Mouse (Mus musculus): ENCODE results near the gene C130026I21Rik. TPM values are rescaled to one million over a fixed set of nuclear protein-coding genes. Genes with fewer than 3 reads are reported as not detected.

C130026I21Rik gene
- polyA plus RNA-seq, 1 experiment from 2014 or later: 0.31 TPM

- Histone ChIP-seq H3K36me3 (no peaks in the 10 kb centered on the region), H3K4me1 (replicated peaks) (no peaks in the 10 kb centered on the region), H3K4me2 (replicated peaks) (no peak overlapping the region), H3K27ac (no peak overlapping the region), H3K4me3 (replicated peaks) (no peak overlapping the region), H3K9ac (replicated peaks) (no peak overlapping the region), H3K9me3 (no peaks in the 10 kb centered on the region), H3K27me3 (no peaks in the 10 kb centered on the region)
- ATAC-seq: no peak
- WGBS: 65% methylated on average over 2 of the region's 2 CpGs
These were observed 323.0 kb downstream of the C130026I21Rik start for GRCm38 (mm10) chr1:84947390-84947789.

GRCm38 (mm10) chr1:84945950-84946349, 324.4 kb downstream of the C130026I21Rik start:
- H3K27ac ChIP-seq: no peak overlapping the region
- no peaks in the 10 kb centered on the region for H3K4me1 ChIP-seq (replicated peaks)
- H3K4me3 ChIP-seq (replicated peaks): no peak overlapping the region
- H3K9ac ChIP-seq (replicated peaks): no peak overlapping the region
- 90% methylated on average over 3 of the region's 3 CpGs for WGBS
- H3K36me3 ChIP-seq: no peaks in the 10 kb centered on the region
- H3K4me2 ChIP-seq (replicated peaks): no peak overlapping the region
- H3K9me3 ChIP-seq: no peaks in the 10 kb centered on the region
- no peak for ATAC-seq
- no peaks in the 10 kb centered on the region for H3K27me3 ChIP-seq

GRCm38 (mm10) chr1:84943549-84943948, 326.8 kb downstream of the C130026I21Rik start:
- Histone ChIP-seq H3K36me3 (no peaks in the 10 kb centered on the region), H3K9ac (replicated peaks) (no peak overlapping the region), H3K4me3 (replicated peaks) (no peak overlapping the region), H3K4me2 (replicated peaks) (no peak overlapping the region), H3K4me1 (replicated peaks) (no peaks in the 10 kb centered on the region), H3K27ac (no peak overlapping the region), H3K27me3 (no peaks in the 10 kb centered on the region), H3K9me3 (no peaks in the 10 kb centered on the region)
- WGBS: 92% methylated on average over 4 of the region's 4 CpGs
- ATAC-seq: no peak

Small RNA genes within 50 kb of the gene (microRNA-seq; reads per million reads assigned to microRNA genes)
- gene Gm27907: not detected

Other genes with a start within 250 kb of the C130026I21Rik start
- not detected in 2 replicates for gene Gm10553, start 170.4 kb downstream of the C130026I21Rik start, polyA plus RNA-seq (2015; fragmentation: Nextera tagmentation; extraction: Ambion mirVana)
- gene A530032D15Rik, start 160.7 kb downstream of the C130026I21Rik start, polyA plus RNA-seq (2015; fragmentation: Nextera tagmentation; extraction: Ambion mirVana): not detected in 2 replicates